Mouse (Mus musculus): Measurements from ENCODE around the gene Rab5if.

GRCm38 (mm10) chr2:156904976-156905717 lies 42.2 kb downstream of the Rab5if start:
- TF ChIP-seq CTCF (IDR thresholded peaks at IDR 0.05 in 2 of 3, conservative IDR thresholded peaks at IDR 0.05 in 1 of 3; ENCODE audit: control insufficient read depth in 1 of 3, insufficient read depth in 1 of 3, low read depth in 2 of 3, low read length in 3 of 3, poor library complexity in 1 of 3, severe bottlenecking in 1 of 3) = peak in 2 of 3 experiments; percentile 25 to 40; a peak in 3 of 6 replicates
- TF ChIP-seq CHD1 (IDR thresholded peaks at IDR 0.05; ENCODE audit: low read depth, low read length) = no peak
- no peak for TF ChIP-seq ETS1 (IDR thresholded peaks at IDR 0.05; ENCODE audit: low read depth, low read length)
- TF ChIP-seq HCFC1 (IDR thresholded peaks at IDR 0.05; ENCODE audit: low read depth, low read length) = no peak
- TF ChIP-seq POLR2A (IDR thresholded peaks at IDR 0.05; ENCODE audit: control insufficient read depth in 1 of 2, insufficient read depth in 1 of 2, low read depth in 1 of 2, low read length in 2 of 2, poor library complexity in 1 of 2) = no peak
- TF ChIP-seq JUND (IDR thresholded peaks at IDR 0.05; ENCODE audit: low read depth, low read length) = no peak
- TF ChIP-seq BHLHE40 (IDR thresholded peaks at IDR 0.05; ENCODE audit: borderline replicate concordance, low read depth, low read length) = no peak
- peak; percentile 19; the same call in 1 of the 2 replicates for TF ChIP-seq ZC3H11A (IDR thresholded peaks at IDR 0.05; ENCODE audit: low read depth, low read length)
- TF ChIP-seq NELFE (IDR thresholded peaks at IDR 0.05; ENCODE audit: low read depth, low read length) = no peak
- no peak for TF ChIP-seq E2F4 (IDR thresholded peaks at IDR 0.05; ENCODE audit: borderline replicate concordance, low read depth, low read length)

Data from MEL (cell line).